Mouse (Mus musculus) embryonic fibroblast, embryonic 13.5 days (primary cell): ENCODE results near the gene Ccdc51.

Experiments used
- CTCF ChIP-seq: IDR thresholded peaks from 2 replicates; pipeline ENCODE4 v1.5.1; 2011; ENCODE audit warnings: mild to moderate bottlenecking, control low read depth, low read length, moderate library complexity, borderline replicate concordance; ENCODE audit not compliant: insufficient read depth
- POLR2A ChIP-seq: IDR thresholded peaks from 2 replicates; pipeline ENCODE4 v1.6.1; 2011; ENCODE audit warnings: low read depth, mild to moderate bottlenecking, control low read depth, low read length, moderate library complexity

DNA sequence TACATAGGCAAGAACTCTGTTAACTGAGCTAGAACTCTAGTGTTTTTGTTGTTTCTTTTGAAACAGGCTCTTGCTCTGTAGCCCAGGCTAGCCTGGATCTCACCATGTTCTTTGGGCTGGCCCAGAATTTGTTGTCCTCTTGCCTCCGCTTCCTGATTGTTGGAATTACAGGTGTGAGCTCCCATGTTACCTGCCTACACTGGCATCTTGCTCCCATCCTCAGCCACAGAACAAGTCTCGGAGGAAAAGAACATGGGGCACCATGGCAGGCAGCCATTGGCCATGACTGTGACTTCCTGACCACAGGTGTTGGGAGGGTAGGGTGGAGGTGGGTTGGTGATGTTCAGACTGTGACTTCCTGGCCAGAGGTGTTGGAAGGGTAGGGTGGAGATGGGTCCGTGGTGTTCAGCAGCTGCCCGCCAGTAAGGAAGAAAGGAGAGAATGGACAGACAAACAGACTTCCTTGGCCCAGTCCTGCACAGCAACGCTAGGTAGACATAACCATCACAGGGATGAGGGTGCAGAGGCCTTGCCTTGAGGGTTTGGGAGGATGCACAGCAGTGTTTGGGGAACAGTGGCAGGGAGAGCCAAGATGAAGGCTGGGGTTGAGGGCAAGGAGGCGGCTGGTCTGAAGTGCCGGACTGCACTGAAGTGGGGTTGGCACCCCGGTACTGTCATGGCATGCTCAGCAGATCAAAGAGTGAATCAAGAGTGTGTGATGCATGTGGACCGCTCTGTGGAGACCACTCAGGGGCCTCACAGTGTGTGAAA lies 29.6 kb upstream of the Ccdc51 start:
- TF ChIP-seq CTCF = no peak
- TF ChIP-seq POLR2A = no peak
